Mouse (Mus musculus) brain, embryonic 14.5 days (tissue): ENCODE measurements at regions not wholly inside any gene's neighbourhood (a gene's known extent, or its start where the extent isn't known, plus 50 kb on each side); places are given as distances from the start of the nearest gene placed in this dataset.

Experiments used
- CTCF ChIP-seq: fragments of 200-500 bp; IDR thresholded peaks from 2 replicates; pipeline ENCODE4 v1.5.1; 2012; ENCODE audit warnings: inconsistent platforms, mild to moderate bottlenecking, moderate library complexity, borderline replicate concordance; ENCODE audit not compliant: insufficient read depth, insufficient read length; ENCODE audit errors: extremely low read depth
- POLR2A ChIP-seq: fragments of 200-500 bp; IDR thresholded peaks from 2 replicates; pipeline ENCODE4 v1.6.1; 2012; ENCODE audit warnings: mild to moderate bottlenecking, inconsistent platforms, borderline replicate concordance; ENCODE audit not compliant: poor library complexity, insufficient read depth, insufficient read length, severe bottlenecking; ENCODE audit errors: extremely low read depth

GRCm38 (mm10) chr4:88956151-88956550, 76.2 kb upstream of the Ifne start:
- no peak for TF ChIP-seq CTCF
- no peak for TF ChIP-seq POLR2A
